Mouse (Mus musculus): ENCODE measurements around the gene Rhoc. TPM values are rescaled to one million over a fixed set of nuclear protein-coding genes. Genes with fewer than 3 reads are reported as not detected.
"Not testable (repeated sequence)": the region's sequence is repeated elsewhere in the genome, so short reads cannot be mapped to it uniquely, and the experiment has no call there.

The Rhoc gene
- polyA plus RNA-seq (2016; fragmentation: Nextera tagmentation; extraction: Ambion mirVana), result 69.3 and 78.9 TPM in 2 replicates

GRCm38 (mm10) chr3:104788075-104788474 is at the start of gene Rhoc:
Rhoc (plus strand) TSS chr3:104788375.
- Histone ChIP-seq H3K9me3 (no peaks in the 10 kb centered on the region), H3K9ac (replicated peaks) (peak within 1 kb of the TSS; percentile 71), H3K4me1 (peaks cover 27% of the 10 kb centered on the region), H3K4me3 (peak within 1 kb of the TSS; percentile 59), H3K27ac (replicated peaks) (no peak within 1 kb of the TSS), H3K4me2 (replicated peaks) (peak within 1 kb of the TSS; percentile 88), H3K36me3 (no peaks in the 10 kb centered on the region), H3K27me3 (peaks cover 66% of the 10 kb centered on the region)
- WGBS, result 26% methylated on average over 3 of the region's 3 CpGs
- no peak for ATAC-seq (ENCODE audit: low FRiP score, low read depth)

- H3K4me3 ChIP-seq, result no peak overlapping the region
- no peak overlapping the region for H3K9ac ChIP-seq (replicated peaks)
- H3K36me3 ChIP-seq, result no peaks in the 10 kb centered on the region
- ATAC-seq (ENCODE audit: low FRiP score, low read depth), result no peak
- no peaks in the 10 kb centered on the region for H3K9me3 ChIP-seq
- H3K27ac ChIP-seq (replicated peaks), result no peak overlapping the region
- no peaks in the 10 kb centered on the region for H3K4me1 ChIP-seq
- H3K4me2 ChIP-seq (replicated peaks), result no peak overlapping the region
- WGBS, result 91% methylated on average over 3 of the region's 3 CpGs
- H3K27me3 ChIP-seq, result no peaks in the 10 kb centered on the region
Measured at GRCm38 (mm10) chr3:104741954-104742353, 46.2 kb upstream of the Rhoc start.

GRCm38 (mm10) chr3:104743161-104743560 is 45.0 kb upstream of the Rhoc start:
- Histone ChIP-seq H3K36me3 (no peaks in the 10 kb centered on the region), H3K4me3 (no peak overlapping the region), H3K9ac (replicated peaks) (no peak overlapping the region), H3K4me2 (replicated peaks) (no peak overlapping the region), H3K9me3 (no peaks in the 10 kb centered on the region), H3K4me1 (no peaks in the 10 kb centered on the region), H3K27ac (replicated peaks) (no peak overlapping the region), H3K27me3 (no peaks in the 10 kb centered on the region)
- WGBS, result 32% methylated on average over 1 of the region's 1 CpGs
- ATAC-seq (ENCODE audit: low FRiP score, low read depth), result no peak

- no peak for ATAC-seq (ENCODE audit: low FRiP score, low read depth)
- Histone ChIP-seq H3K9ac (replicated peaks) (no peak overlapping the region), H3K4me2 (replicated peaks) (no peak overlapping the region), H3K4me3 (no peak overlapping the region), H3K27me3 (no peaks in the 10 kb centered on the region), H3K4me1 (no peaks in the 10 kb centered on the region), H3K27ac (replicated peaks) (no peak overlapping the region), H3K9me3 (no peaks in the 10 kb centered on the region), H3K36me3 (no peaks in the 10 kb centered on the region)
- WGBS, result 87% methylated on average over 1 of the region's 1 CpGs
Measured at GRCm38 (mm10) chr3:104743864-104744263, 44.3 kb upstream of the Rhoc start.

- not testable (repeated sequence) for H3K36me3 ChIP-seq; H3K27ac ChIP-seq (replicated peaks)
Measured at GRCm38 (mm10) chr3:104752845-104753244, 35.3 kb upstream of the Rhoc start.

GRCm38 (mm10) chr3:104758406-104758805 is 29.8 kb upstream of the Rhoc start:
- H3K9ac ChIP-seq (replicated peaks), result no peak overlapping the region; the same call in 1 of the 2 replicates
- no peaks in the 10 kb centered on the region for H3K9me3 ChIP-seq
- H3K36me3 ChIP-seq, result no peaks in the 10 kb centered on the region
- ATAC-seq (ENCODE audit: low FRiP score, low read depth), result peak; percentile 86
- no peaks in the 10 kb centered on the region for H3K4me1 ChIP-seq
- H3K4me2 ChIP-seq (replicated peaks), result peak overlapping the region; percentile 65
- peaks cover 36% of the 10 kb centered on the region for H3K27me3 ChIP-seq
- no peak overlapping the region for H3K27ac ChIP-seq (replicated peaks)
- peak overlapping the region; percentile 39 for H3K4me3 ChIP-seq
- 1% methylated on average over 27 of the region's 27 CpGs for WGBS

More at GRCm38 (mm10) chr3:104752845-104753244, 35.3 kb upstream of the Rhoc start:
- H3K9ac ChIP-seq (replicated peaks); H3K4me3 ChIP-seq; H3K9me3 ChIP-seq; H3K4me1 ChIP-seq; ATAC-seq (ENCODE audit: low FRiP score, low read depth): not testable (repeated sequence)
- Histone ChIP-seq H3K27me3 (peaks cover 12% of the 10 kb centered on the region), H3K4me2 (replicated peaks) (0 out of 2 replicates have a peak overlapping the region, but pooled peaks have one; percentile 23)
- WGBS, result 20% methylated on average over 17 of the region's 25 CpGs

GRCm38 (mm10) chr3:104758869-104759268 is 29.3 kb upstream of the Rhoc start:
- Histone ChIP-seq H3K27me3 (peaks cover 36% of the 10 kb centered on the region), H3K36me3 (no peaks in the 10 kb centered on the region), H3K4me2 (replicated peaks) (peak overlapping the region; percentile 65), H3K27ac (replicated peaks) (no peak overlapping the region), H3K9ac (replicated peaks) (no peak overlapping the region; the same call in 1 of the 2 replicates), H3K9me3 (no peaks in the 10 kb centered on the region), H3K4me1 (no peaks in the 10 kb centered on the region), H3K4me3 (peak overlapping the region; percentile 39)
- no peak for ATAC-seq (ENCODE audit: low FRiP score, low read depth)
- WGBS, result 12% methylated on average over 5 of the region's 5 CpGs

- not testable (repeated sequence) for H3K9ac ChIP-seq (replicated peaks); ATAC-seq (ENCODE audit: low FRiP score, low read depth); H3K36me3 ChIP-seq; H3K27ac ChIP-seq (replicated peaks); H3K4me3 ChIP-seq; H3K4me1 ChIP-seq; H3K4me2 ChIP-seq (replicated peaks); H3K9me3 ChIP-seq
- WGBS, result 18% methylated on average over 20 of the region's 20 CpGs
- peaks cover 33% of the 10 kb centered on the region for H3K27me3 ChIP-seq
Measured at GRCm38 (mm10) chr3:104762103-104762863, 25.9 kb upstream of the Rhoc start.

- Histone ChIP-seq H3K9me3 (no peaks in the 10 kb centered on the region), H3K4me2 (replicated peaks) (no peak overlapping the region), H3K27me3 (peaks cover 22% of the 10 kb centered on the region), H3K27ac (replicated peaks) (no peak overlapping the region), H3K4me3 (no peak overlapping the region), H3K9ac (replicated peaks) (no peak overlapping the region), H3K36me3 (no peaks in the 10 kb centered on the region), H3K4me1 (no peaks in the 10 kb centered on the region)
- WGBS, result 16% methylated on average over 4 of the region's 4 CpGs
- ATAC-seq (ENCODE audit: low FRiP score, low read depth), result no peak
Measured at GRCm38 (mm10) chr3:104765021-104765420, 23.2 kb upstream of the Rhoc start.

GRCm38 (mm10) chr3:104767141-104767540 is 21.0 kb upstream of the Rhoc start:
- 58% methylated on average over 2 of the region's 2 CpGs for WGBS
- ATAC-seq (ENCODE audit: low FRiP score, low read depth), result no peak
- Histone ChIP-seq H3K9me3 (no peaks in the 10 kb centered on the region), H3K27ac (replicated peaks) (no peak overlapping the region), H3K4me1 (no peaks in the 10 kb centered on the region), H3K4me2 (replicated peaks) (no peak overlapping the region), H3K27me3 (peaks cover 14% of the 10 kb centered on the region), H3K36me3 (no peaks in the 10 kb centered on the region), H3K9ac (replicated peaks) (no peak overlapping the region), H3K4me3 (no peak overlapping the region)

- H3K9ac ChIP-seq (replicated peaks), result no peak overlapping the region
- H3K4me3 ChIP-seq, result no peak overlapping the region
- WGBS, result 80% methylated on average over 4 of the region's 4 CpGs
- peaks cover 20% of the 10 kb centered on the region for H3K27me3 ChIP-seq
- H3K4me2 ChIP-seq (replicated peaks), result no peak overlapping the region
- H3K9me3 ChIP-seq, result no peaks in the 10 kb centered on the region
- no peak for ATAC-seq (ENCODE audit: low FRiP score, low read depth)
- no peaks in the 10 kb centered on the region for H3K36me3 ChIP-seq
- no peak overlapping the region for H3K27ac ChIP-seq (replicated peaks)
- no peaks in the 10 kb centered on the region for H3K4me1 ChIP-seq
Measured at GRCm38 (mm10) chr3:104767716-104768115, 20.5 kb upstream of the Rhoc start.

GRCm38 (mm10) chr3:104769135-104769534 is 19.0 kb upstream of the Rhoc start:
- no peak for ATAC-seq (ENCODE audit: low FRiP score, low read depth)
- Histone ChIP-seq H3K9me3 (no peaks in the 10 kb centered on the region), H3K27ac (replicated peaks) (no peak overlapping the region), H3K27me3 (peaks cover 28% of the 10 kb centered on the region), H3K4me3 (no peak overlapping the region), H3K36me3 (no peaks in the 10 kb centered on the region), H3K4me2 (replicated peaks) (no peak overlapping the region), H3K4me1 (no peaks in the 10 kb centered on the region), H3K9ac (replicated peaks) (no peak overlapping the region)
- WGBS, result 32% methylated on average over 3 of the region's 3 CpGs
